Mouse (Mus musculus) cerebellum, adult 2 months (tissue): ENCODE results near the gene Zswim4. TPM values are rescaled to one million over a fixed set of nuclear protein-coding genes. Genes with fewer than 3 reads are reported as not detected.

Experiments used
- DNase-seq, 2 experiments: peaks; one replicate each; pipeline ENCODE4 v3.0.0; 2021
- H3K27ac ChIP-seq: fragments of 200-500 bp; 2 replicates; pipeline ENCODE4 v1.5.1; 2012; ENCODE audit warnings: low read length, control low read depth, inconsistent platforms; ENCODE audit not compliant: insufficient read depth
- H3K27me3 ChIP-seq: fragments of 200-500 bp; 2 replicates; pipeline ENCODE4 v1.6.1; 2012; ENCODE audit warnings: inconsistent platforms, mild to moderate bottlenecking, low read length, moderate library complexity; ENCODE audit not compliant: control insufficient read depth, insufficient read depth
- H3K4me1 ChIP-seq: fragments of 200-500 bp; 2 replicates; pipeline ENCODE4 v1.6.1; 2011; ENCODE audit warnings: low read length; ENCODE audit not compliant: control insufficient read depth, insufficient read depth
- H3K4me3 ChIP-seq: fragments of 200-500 bp; replicated peaks from 2 replicates; pipeline ENCODE3; 2011; ENCODE audit warnings: mild to moderate bottlenecking, low read depth, low read length, control low read depth; ENCODE audit not compliant: insufficient read depth
- CTCF ChIP-seq: fragments of 200-500 bp; IDR thresholded peaks from 2 replicates; pipeline ENCODE4 v1.5.1; 2011; ENCODE audit warnings: low read depth, mild to moderate bottlenecking, control low read depth, low read length, moderate library complexity, borderline replicate concordance; ENCODE audit not compliant: insufficient read depth
- POLR2A ChIP-seq: fragments of 200-500 bp; IDR thresholded peaks from 2 replicates; pipeline ENCODE4 v1.6.1; 2011; ENCODE audit warnings: low read length, control low read depth, borderline replicate concordance; ENCODE audit not compliant: insufficient read depth
- WGBS: fragments of 180-500 bp; shearing (Covaris S2); methylation state at CpG from one replicate; pipeline ENCODE4 v1.1.7; 2018; 5-methylcytosine and 5-hydroxymethylcytosine counted together
- polyA plus RNA-seq: library from polyadenylated mRNA; depleted of rRNA; stranded (reverse); fragments of >200 nt; gene quantifications from 2 replicates; pipeline ENCODE4 v1.2.3, GENCODE M21; 2012

The Zswim4 gene
- polyA plus RNA-seq, 1 experiment: 14.0 TPM

DNA sequence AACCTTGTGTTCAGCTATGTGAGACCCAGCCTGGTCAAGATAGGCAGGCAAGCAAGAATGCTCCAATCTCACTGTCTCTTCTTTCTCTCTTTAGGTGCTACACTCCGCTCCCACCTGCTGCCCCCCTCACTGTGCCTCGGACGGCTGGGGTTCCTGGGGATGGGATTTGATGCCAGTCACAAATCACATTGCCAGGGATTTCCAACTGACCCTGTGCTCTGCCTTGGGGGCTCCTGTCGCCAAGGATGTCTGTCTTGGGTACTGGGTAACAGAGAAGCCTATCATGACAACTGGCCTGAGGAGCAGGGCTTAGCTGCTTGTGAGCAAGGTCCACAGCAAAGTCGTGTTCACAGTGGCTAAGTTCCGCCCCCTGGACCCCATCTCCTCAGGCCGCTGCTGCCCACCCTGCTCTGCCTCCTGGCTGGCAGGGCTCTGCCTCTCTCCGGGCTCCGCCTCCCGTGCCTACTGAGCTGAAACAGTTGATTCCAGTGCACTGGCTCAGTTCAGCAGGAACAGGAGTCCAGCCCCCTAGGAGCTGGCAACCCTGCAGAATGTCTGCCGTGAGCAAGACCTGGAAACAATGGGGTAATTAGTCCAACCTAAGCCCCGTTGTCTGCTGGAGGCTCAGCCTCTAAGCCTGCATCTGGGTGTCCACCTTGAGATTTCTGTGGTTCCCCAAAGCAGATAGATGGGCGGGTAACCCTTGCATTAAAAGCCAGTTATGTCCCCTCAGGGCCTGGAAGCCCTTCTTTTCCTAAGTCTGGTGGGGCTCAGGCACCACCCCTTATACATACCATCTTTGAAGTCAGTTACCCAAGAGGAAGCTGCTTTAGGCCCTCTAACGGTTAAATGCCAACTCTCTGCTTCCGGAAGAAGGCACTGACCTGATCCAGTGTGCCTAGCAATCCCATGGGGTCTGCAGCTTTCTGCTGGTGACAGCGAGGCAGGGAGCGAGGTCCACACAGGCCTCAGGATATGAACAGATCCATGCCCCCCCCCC is 28.2 kb downstream of the Zswim4 start:
- Histone ChIP-seq H3K4me1 (peaks cover 3% of the 10 kb centered on the region; the same call in 1 of the 2 replicates), H3K4me3 (no peak overlapping the region), H3K27me3 (no peaks in the 10 kb centered on the region), H3K27ac (no peak overlapping the region)
- TF ChIP-seq CTCF (no peak), POLR2A (no peak)
- no peak for DNase-seq
- 33% methylated on average over 17 of the region's 17 CpGs for WGBS

DNA sequence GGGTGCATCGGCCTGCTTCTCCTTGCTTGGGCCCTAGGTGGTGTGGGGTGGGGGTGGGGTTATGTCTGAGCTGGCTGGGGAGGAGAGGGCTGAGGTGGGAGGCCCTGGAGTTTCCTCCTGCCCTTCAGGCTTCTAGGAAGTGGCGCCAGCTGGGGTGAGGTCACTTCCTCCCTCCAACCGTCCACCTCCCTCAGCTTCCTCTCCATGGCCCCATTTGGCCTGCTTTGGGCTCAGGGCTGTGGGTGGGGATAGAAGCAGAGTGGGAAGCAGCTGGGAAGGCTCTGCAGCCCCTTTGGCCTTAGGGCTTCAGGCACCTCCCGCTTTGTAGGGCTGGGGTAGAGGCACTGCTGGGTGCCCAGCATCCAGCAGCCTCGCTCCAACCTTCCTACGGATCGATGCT is 29.0 kb downstream of the Zswim4 start:
- Histone ChIP-seq H3K27me3 (no peaks in the 10 kb centered on the region), H3K4me3 (no peak overlapping the region), H3K4me1 (peaks cover 3% of the 10 kb centered on the region; the same call in 1 of the 2 replicates), H3K27ac (no peak overlapping the region)
- DNase-seq: no peak
- WGBS: 72% methylated on average over 7 of the region's 7 CpGs
- TF ChIP-seq CTCF (no peak), POLR2A (no peak)

- TF ChIP-seq CTCF (no peak), POLR2A (no peak)
- no peak for DNase-seq
- Histone ChIP-seq H3K27me3 (no peaks in the 10 kb centered on the region), H3K4me3 (no peak overlapping the region), H3K27ac (no peak overlapping the region), H3K4me1 (peaks cover 3% of the 10 kb centered on the region; the same call in 1 of the 2 replicates)
- 95% methylated on average over 3 of the region's 3 CpGs for WGBS
Measured at GRCm38 (mm10) chr8:84206666-84207065, 30.2 kb downstream of the Zswim4 start.

DNA sequence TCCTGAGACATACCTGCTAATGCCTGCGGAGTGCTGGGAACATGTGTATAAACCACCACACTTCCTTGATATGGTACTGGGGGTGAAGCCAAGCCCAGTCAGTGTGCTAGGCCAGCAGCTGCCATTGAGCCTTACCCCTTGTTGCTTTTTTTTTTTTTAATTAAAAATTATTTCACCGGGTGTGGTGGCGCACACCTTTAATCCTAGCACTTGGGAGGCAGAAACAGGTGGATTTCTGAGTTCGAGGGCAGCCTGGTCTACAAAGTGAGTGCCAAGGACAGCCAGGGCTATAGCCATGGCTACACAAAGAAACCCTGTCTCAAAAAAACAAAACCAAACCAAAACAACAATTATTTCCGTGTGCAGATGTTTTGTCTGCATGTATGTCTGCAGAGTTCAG is 31.8 kb downstream of the Zswim4 start:
- no peak overlapping the region for H3K27ac ChIP-seq
- H3K4me1 ChIP-seq: peaks cover 3% of the 10 kb centered on the region; the same call in 1 of the 2 replicates
- TF ChIP-seq POLR2A (no peak), CTCF (no peak)
- H3K4me3 ChIP-seq: no peak overlapping the region
- DNase-seq: no peak
- H3K27me3 ChIP-seq: no peaks in the 10 kb centered on the region
- WGBS: 91% methylated on average over 5 of the region's 5 CpGs

DNA sequence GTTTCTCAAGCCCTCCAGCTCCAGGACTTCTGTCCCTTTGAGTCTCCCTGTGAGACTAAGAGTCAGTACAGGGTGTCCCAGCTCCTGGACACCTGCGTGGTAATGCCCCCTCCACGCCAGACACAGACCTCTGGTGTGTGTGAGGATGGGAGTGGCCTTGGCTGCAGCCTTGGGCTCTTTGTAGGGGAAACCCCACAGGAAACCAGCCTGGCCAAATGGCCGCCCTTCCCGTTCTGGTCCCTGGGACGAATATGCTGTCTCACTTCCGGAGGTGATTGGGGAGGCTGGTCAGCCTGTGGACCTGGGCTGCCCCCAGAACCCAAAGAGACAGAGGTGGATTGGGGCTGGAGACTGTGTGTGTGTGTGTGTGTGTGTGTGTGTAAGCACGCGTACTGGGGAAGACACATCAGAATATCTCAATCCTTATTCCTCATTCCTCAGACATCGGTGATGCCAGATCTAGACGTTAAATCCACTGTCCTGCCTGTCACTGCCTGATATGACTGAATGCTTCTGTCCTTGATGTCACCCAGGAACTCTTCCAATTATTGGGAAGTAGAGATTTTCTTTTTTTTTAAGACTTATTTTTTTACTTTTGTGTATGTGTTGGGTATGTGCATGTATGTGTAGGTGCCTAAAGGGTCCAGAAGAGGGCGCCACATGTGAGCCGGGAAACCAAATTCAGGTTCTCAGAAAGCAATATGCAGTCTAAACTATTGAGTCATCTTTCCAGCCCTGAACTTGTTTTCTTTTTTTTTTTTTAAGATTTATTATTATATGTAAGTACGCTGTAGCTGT is 32.7 kb downstream of the Zswim4 start:
- H3K4me1 ChIP-seq: peaks cover 3% of the 10 kb centered on the region; the same call in 1 of the 2 replicates
- no peak for DNase-seq
- peak overlapping the region; percentile 30 for H3K4me3 ChIP-seq
- TF ChIP-seq POLR2A: no peak
- peak; percentile 10; the same call in 1 of the 2 replicates for TF ChIP-seq CTCF
- H3K27ac ChIP-seq: 0 out of 2 replicates have a peak overlapping the region, but pooled peaks have one; percentile 28
- no peaks in the 10 kb centered on the region for H3K27me3 ChIP-seq
- 64% methylated on average over 13 of the region's 13 CpGs for WGBS

DNA sequence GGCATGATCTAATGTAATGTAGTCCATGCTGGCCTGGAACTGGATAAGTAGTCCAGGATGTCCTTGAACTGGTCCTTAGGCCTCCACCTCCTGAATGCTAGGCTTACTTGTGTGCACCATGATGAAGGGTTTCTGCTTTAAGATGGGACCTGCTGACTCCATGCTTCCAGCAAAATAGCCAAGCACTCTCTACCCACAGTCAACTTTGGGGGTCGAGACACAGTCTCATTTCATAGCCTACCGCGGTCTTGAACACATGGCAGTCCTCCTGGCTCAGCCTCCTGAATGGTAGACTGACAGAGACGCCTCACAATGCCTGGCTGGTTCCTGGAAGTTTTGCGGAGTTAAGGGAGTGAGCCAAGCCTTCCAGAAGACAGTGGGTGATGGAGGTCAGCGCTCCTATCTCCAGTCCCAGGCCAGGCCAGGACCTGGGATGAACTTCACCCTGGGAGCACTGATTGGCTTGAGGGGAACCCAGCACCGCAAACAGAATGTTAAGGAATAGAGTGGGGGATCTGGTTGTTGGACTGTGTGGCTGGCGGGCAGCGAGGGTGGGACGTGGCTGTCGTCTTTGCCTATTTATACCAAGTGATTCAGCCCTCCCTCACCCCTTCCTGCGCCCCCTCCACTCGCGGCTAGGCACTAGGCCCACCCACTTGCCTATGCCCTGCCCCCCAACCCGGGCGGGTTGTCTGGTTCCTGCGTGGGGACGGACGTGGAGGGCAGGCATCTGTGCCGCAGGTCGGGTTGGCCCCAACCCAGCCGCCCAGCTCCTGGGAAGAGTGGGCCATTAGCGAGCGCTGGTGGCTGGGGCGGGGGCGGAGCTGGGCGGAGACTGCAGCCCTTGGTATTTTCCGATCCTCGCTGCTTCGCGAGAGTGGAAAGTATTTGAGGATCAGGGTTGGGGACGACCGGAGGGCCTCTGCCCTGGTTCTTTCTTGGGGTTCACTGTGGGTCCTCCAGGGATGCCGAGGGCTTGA is 33.6 kb downstream of the Zswim4 start:
- Histone ChIP-seq H3K27ac (peak overlapping the region; percentile 28; the same call in 1 of the 2 replicates), H3K27me3 (no peaks in the 10 kb centered on the region), H3K4me3 (peak overlapping the region; percentile 30), H3K4me1 (no peaks in the 10 kb centered on the region)
- no peak for TF ChIP-seq CTCF
- 24% methylated on average over 34 of the region's 34 CpGs for WGBS
- DNase-seq: no peak

DNA sequence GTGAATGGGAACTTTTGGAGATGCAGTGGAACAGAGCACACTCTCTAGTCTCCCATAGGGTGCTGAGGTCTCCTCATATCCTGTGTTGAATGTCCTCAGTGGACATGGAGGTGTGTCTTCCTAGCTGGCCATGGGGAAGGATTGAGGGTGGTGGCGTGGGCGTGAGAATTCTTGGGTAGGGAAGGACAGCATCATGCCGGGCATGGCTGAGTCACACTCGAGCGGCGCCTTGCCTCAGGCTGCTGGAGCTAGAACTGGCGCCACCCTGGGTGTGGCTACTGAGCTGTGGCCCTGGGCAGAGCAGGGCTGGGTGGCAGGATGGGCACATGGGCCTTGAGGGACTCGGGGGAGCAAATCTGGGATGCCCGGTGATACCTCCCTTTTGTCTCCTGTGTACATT is 34.4 kb downstream of the Zswim4 start:
- WGBS: 92% methylated on average over 9 of the region's 9 CpGs
- Histone ChIP-seq H3K27ac (no peak overlapping the region), H3K27me3 (no peaks in the 10 kb centered on the region), H3K4me3 (no peak overlapping the region), H3K4me1 (no peaks in the 10 kb centered on the region)
- no peak for TF ChIP-seq CTCF
- no peak for TF ChIP-seq POLR2A
- no peak for DNase-seq
